Mouse (Mus musculus) embryonic facial prominence, embryonic 11.5 days (tissue): ENCODE data around the gene Spns1. TPM values are rescaled to one million over a fixed set of nuclear protein-coding genes. Genes with fewer than 3 reads are reported as not detected.
A peak's percentile ranks its signal among the peaks of the same experiment; 100 is the strongest.

Experiments
- ATAC-seq: fragments of 200-750 bp; cut with Nextera tagmentation; replicated peaks from 2 replicates; pipeline ENCODE4 v1.8.0; 2017; ENCODE audit warnings: low read depth; ENCODE audit not compliant: insufficient number of reproducible peaks, low FRiP score, low TSS enrichment
- DNase-seq: peaks from one replicate; pipeline ENCODE4 v3.0.0-alpha.2; 2015; ENCODE audit warnings: low spot score
- H3K27ac ChIP-seq: fragments of 300-500 bp; sonication (generic); replicated peaks from 2 replicates; pipeline ENCODE4 v1.5.1; 2014; ENCODE audit warnings: mild to moderate bottlenecking, low read depth, low read length, control low read depth
- H3K27me3 ChIP-seq: fragments of 300-500 bp; sonication (generic); 2 replicates; pipeline ENCODE4 v1.6.1; 2014; ENCODE audit warnings: mild to moderate bottlenecking, low read length, moderate library complexity, mixed read lengths; ENCODE audit not compliant: control insufficient read depth, insufficient read depth
- H3K36me3 ChIP-seq: fragments of 300-500 bp; sonication (generic); replicated peaks from 2 replicates; pipeline ENCODE4 v1.6.1; 2014; ENCODE audit warnings: low read depth, mild to moderate bottlenecking, low read length, moderate library complexity, mixed read lengths; ENCODE audit not compliant: control insufficient read depth, insufficient read depth
- H3K4me1 ChIP-seq: fragments of 300-500 bp; sonication (generic); 2 replicates; pipeline ENCODE4 v1.6.1; 2014; ENCODE audit warnings: low read length, mixed read lengths; ENCODE audit not compliant: control insufficient read depth, insufficient read depth
- H3K4me2 ChIP-seq: fragments of 300-500 bp; sonication (generic); 2 replicates; pipeline ENCODE4 v1.6.1; 2014; ENCODE audit warnings: low read depth, mild to moderate bottlenecking, control low read depth, low read length, moderate library complexity
- H3K4me3 ChIP-seq: fragments of 300-500 bp; sonication (generic); 2 replicates; pipeline ENCODE4 v1.5.1; 2014; ENCODE audit warnings: low read depth, low read length, control low read depth
- H3K9ac ChIP-seq: fragments of 300-500 bp; sonication (generic); replicated peaks from 2 replicates; pipeline ENCODE4 v1.6.1; 2014; ENCODE audit warnings: mild to moderate bottlenecking, control low read depth, low read length
- H3K9me3 ChIP-seq: fragments of 300-500 bp; sonication (generic); replicated peaks from 2 replicates; pipeline ENCODE4 v1.6.1; 2016; ENCODE audit warnings: mild to moderate bottlenecking, low read length, inconsistent platforms, mixed read lengths; ENCODE audit not compliant: control insufficient read depth
- WGBS: fragments of 180-500 bp; shearing (Covaris S2); extraction: QIAGEN DNeasy Blood & Tissue Kit; methylation state at CpG from one replicate; pipeline ENCODE4 v1.1.7; 2014; 5-methylcytosine and 5-hydroxymethylcytosine counted together
- polyA plus RNA-seq: library from polyadenylated mRNA; unstranded; fragments of >200 nt; fragmentation: Nextera tagmentation; extraction: Ambion mirVana; gene quantifications from 2 replicates; pipeline ENCODE4 v1.2.1, GENCODE M21; 2014

Spns1 gene
- polyA plus RNA-seq, 1 experiment from 2014 or later, result 31.5 TPM

DNA sequence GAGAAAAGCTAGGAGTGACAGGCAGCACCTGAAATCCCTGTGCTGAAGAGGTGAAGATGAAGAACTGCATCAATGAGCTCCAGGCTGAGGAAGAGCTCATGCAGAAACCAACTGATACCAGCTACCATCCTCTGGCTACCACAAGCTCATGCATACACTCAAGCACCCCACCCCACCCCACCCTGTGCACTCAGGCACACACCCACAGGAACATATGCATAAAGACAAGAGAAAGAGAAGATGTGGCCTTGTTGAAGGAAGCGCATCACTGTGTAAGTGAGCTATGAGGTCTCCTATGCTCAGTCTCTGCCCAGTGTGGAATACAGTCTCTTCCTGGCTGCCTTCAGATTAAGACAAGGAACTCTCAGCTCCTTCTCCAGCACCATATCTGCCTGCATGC lies 10.9 kb upstream of the Spns1 start:
- Histone ChIP-seq H3K27me3 (no peaks in the 10 kb centered on the region), H3K4me2 (no peak overlapping the region), H3K4me3 (no peak overlapping the region), H3K4me1 (no peaks in the 10 kb centered on the region), H3K9me3 (no peaks in the 10 kb centered on the region), H3K36me3 (no peaks in the 10 kb centered on the region; the same call in 1 of the 2 replicates), H3K27ac (no peak overlapping the region), H3K9ac (no peak overlapping the region)
- DNase-seq (no peak), ATAC-seq (no peak)
- WGBS, result 100% methylated on average over 1 of the region's 1 CpGs

DNA sequence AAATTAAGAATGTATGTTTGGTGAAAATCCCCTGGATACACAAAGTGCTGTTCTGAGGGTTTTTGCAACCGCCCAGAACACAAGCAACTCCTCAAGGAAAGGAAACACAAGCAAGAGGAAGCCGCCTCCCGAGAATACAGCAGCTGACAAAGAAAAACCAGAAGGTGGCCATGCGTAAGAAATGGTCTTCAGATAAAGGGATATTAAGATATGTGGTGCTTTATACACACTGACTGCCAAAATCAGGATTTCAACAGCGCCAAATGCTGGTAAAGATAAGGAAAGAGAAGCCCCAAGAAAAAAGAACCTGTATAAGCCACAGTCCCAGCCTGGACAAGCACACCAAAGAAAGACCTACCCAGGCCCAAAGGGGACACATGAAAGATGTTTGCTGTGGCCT lies 6.3 kb upstream of the Spns1 start:
- no peaks in the 10 kb centered on the region for H3K9me3 ChIP-seq
- H3K36me3 ChIP-seq, result no peaks in the 10 kb centered on the region
- H3K27ac ChIP-seq, result no peak overlapping the region
- no peak overlapping the region for H3K4me3 ChIP-seq
- WGBS, result 82% methylated on average over 5 of the region's 5 CpGs
- no peaks in the 10 kb centered on the region for H3K27me3 ChIP-seq
- no peak overlapping the region for H3K4me2 ChIP-seq
- H3K4me1 ChIP-seq, result no peaks in the 10 kb centered on the region
- no peak for DNase-seq
- ATAC-seq, result no peak
- H3K9ac ChIP-seq, result no peak overlapping the region

DNA sequence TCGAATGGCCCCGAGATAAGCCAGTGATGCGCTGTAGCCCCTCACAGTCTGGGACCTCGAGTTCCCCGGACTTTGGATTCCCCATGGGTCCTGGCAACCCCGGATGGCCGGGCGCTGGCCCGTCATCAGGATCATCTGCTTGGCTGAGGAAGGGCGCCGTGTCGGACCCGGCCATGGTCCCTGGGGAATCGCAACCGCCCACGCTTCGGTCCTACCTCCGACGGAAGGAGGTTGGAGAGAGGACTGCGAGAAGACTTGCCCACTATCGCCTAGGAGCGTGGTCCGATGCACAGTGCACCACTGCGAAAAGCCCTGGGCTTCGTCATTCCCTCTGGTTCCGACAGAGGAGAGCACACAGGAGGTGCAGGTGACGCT lies 360 bp downstream of the Spns1 start:
- peak overlapping the region; percentile 94 for H3K4me3 ChIP-seq
- H3K9ac ChIP-seq, result peak overlapping the region; percentile 84
- WGBS, result under 1% methylated on average over 27 of the region's 27 CpGs
- no peak for ATAC-seq
- no peaks in the 10 kb centered on the region for H3K9me3 ChIP-seq
- no peak overlapping the region for H3K27ac ChIP-seq
- DNase-seq, result no peak
- no peaks in the 10 kb centered on the region; the same call in 1 of the 2 replicates for H3K36me3 ChIP-seq
- H3K4me1 ChIP-seq, result no peaks in the 10 kb centered on the region
- H3K27me3 ChIP-seq, result no peaks in the 10 kb centered on the region
- peak overlapping the region; percentile 94 for H3K4me2 ChIP-seq

DNA sequence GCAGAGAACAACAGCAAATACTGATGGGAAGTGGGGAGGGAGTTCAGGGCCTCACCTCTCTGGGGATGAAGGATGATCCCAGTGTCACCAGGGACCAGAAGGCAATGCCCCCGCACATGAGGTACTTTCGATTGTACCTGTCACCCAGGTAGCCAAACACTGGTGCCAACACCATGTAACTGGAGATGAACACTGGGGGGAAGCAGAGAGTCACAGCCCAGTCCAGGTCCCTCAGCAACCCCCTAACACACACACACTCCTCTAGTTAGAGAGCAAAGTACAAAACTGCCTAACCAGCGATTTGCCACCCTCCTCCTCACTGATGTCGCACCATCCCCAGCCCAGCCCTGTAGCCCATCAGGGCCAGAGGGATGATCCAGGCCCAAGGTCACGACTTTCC lies 2.2 kb downstream of the Spns1 start:
- no peaks in the 10 kb centered on the region for H3K27me3 ChIP-seq
- WGBS, result 76% methylated on average over 5 of the region's 5 CpGs
- H3K36me3 ChIP-seq, result no peaks in the 10 kb centered on the region; the same call in none of the 2 replicates
- no peak overlapping the region for H3K4me3 ChIP-seq
- ATAC-seq (no peak), DNase-seq (no peak)
- no peak overlapping the region for H3K9ac ChIP-seq
- H3K4me1 ChIP-seq, result no peaks in the 10 kb centered on the region
- no peak overlapping the region for H3K4me2 ChIP-seq
- no peaks in the 10 kb centered on the region for H3K9me3 ChIP-seq
- H3K27ac ChIP-seq, result no peak overlapping the region

DNA sequence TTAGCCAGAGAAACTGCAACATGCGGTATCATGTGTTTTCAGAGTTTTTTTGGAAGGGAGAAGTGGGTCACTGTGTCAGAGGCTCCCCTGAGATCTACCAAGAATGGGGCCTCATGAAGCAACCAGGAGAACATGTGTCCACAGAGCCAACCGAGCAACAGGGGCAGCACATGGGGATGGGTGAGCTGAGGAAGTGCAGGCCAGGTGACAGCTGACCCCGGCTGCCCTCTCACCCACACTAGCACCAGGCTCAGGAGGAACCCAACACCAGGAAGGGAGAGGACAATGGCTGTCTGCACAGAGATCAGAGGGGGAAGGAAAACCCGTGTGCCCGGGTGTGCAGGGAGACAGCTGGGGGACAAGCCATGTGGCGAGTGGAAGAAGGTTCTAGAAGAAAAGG lies 2.7 kb downstream of the Spns1 start:
- Histone ChIP-seq H3K4me2 (no peak overlapping the region), H3K4me1 (no peaks in the 10 kb centered on the region), H3K9me3 (no peaks in the 10 kb centered on the region), H3K36me3 (no peaks in the 10 kb centered on the region; the same call in none of the 2 replicates), H3K4me3 (no peak overlapping the region), H3K27me3 (no peaks in the 10 kb centered on the region), H3K27ac (no peak overlapping the region), H3K9ac (no peak overlapping the region)
- DNase-seq (no peak), ATAC-seq (no peak)
- 82% methylated on average over 6 of the region's 6 CpGs for WGBS

DNA sequence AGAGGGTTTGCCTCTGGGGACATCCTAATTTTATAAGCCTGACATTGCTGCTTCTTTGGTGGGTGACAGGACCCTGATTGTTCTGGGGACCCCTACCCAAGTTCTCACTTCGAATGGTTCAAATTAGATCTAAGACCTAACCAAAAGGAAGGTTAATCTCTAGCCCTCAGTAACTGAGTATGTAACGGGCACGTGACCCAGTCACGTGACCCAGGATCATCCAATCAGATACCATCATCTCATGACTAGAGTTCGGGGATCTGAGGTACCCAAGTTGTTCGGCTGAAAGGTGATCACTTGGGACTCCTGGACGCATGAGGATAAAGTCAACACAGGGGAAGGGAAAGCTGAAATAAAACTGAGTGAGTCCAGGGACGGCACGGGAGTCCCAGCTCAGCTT lies 4.2 kb downstream of the Spns1 start:
- Histone ChIP-seq H3K27ac (no peak overlapping the region), H3K4me1 (no peaks in the 10 kb centered on the region), H3K9me3 (no peaks in the 10 kb centered on the region), H3K4me2 (no peak overlapping the region), H3K36me3 (no peaks in the 10 kb centered on the region; the same call in none of the 2 replicates), H3K27me3 (no peaks in the 10 kb centered on the region), H3K4me3 (no peak overlapping the region), H3K9ac (no peak overlapping the region)
- WGBS, result 85% methylated on average over 9 of the region's 9 CpGs
- ATAC-seq (no peak), DNase-seq (no peak)

DNA sequence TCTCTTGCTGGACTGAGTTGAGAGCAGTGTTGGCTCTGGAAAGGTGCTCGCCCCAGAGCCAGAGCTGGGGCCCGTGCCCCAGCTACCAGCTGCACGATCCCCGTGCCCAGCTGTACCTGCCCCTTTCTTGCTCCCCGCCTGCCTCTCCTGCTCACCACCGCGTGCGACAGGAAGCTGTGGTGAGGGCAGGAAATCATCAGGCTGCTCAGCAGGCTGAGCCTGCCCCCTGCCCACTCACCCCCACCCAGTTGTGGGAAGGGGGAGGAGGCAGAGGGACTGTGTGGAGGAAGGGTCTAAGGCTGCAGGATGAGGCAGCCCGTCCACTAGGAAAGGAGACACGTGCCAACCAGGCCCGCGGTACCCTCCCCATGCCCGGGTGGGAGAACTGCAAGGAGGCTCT lies 7.9 kb downstream of the Spns1 start, which contains the start of gene Lat:
TSS of gene Lat (minus strand) at position 178 of the 400 bp plus-strand sequence.
- DNase-seq (no peak), ATAC-seq (no peak)
- Histone ChIP-seq H3K4me3 (no peak within 1 kb of the TSS), H3K27me3 (no peaks in the 10 kb centered on the region), H3K36me3 (no peaks in the 10 kb centered on the region; the same call in none of the 2 replicates), H3K9ac (no peak within 1 kb of the TSS), H3K27ac (no peak within 1 kb of the TSS), H3K4me2 (no peak within 1 kb of the TSS), H3K9me3 (no peaks in the 10 kb centered on the region), H3K4me1 (no peaks in the 10 kb centered on the region)
- 74% methylated on average over 13 of the region's 13 CpGs for WGBS

DNA sequence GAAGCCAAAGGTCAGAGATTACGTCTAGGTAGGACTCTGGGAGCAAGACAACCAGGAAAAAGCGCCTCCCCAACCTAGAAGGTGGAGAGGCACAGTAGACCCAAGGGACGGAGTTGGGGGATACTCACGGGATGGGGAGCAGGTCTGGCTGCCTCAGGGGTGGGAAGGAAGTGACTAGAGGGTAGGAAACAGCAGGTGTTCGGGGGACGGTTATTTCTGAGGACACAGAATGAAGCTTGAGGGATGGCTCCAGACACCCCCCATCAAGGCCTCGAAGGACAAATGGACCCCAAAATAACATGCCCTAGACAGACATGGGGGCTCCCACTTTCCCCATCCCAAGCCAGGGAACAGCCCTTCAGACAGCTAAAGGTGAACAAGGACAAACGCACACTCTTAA lies 8.9 kb downstream of the Spns1 start:
- no peak overlapping the region for H3K9ac ChIP-seq
- H3K4me1 ChIP-seq, result no peaks in the 10 kb centered on the region
- H3K4me2 ChIP-seq, result no peak overlapping the region
- no peak for ATAC-seq
- H3K4me3 ChIP-seq, result no peak overlapping the region
- H3K36me3 ChIP-seq, result no peaks in the 10 kb centered on the region; the same call in none of the 2 replicates
- WGBS, result 86% methylated on average over 8 of the region's 8 CpGs
- no peak for DNase-seq
- H3K27me3 ChIP-seq, result no peaks in the 10 kb centered on the region
- no peak overlapping the region for H3K27ac ChIP-seq
- H3K9me3 ChIP-seq, result no peaks in the 10 kb centered on the region
